Mouse (Mus musculus) T-cell, adult 66 days (primary cell): ENCODE results near the gene Efna3. TPM values are rescaled to one million over a fixed set of nuclear protein-coding genes. Genes with fewer than 3 reads are reported as not detected.

Source experiments
- total RNA-seq, 2 experiments: library from RNA; stranded (reverse); gene quantifications; 3 replicates in 1 of 2; 4 replicates in 1 of 2; pipeline ENCODE4 v1.2.4; 2023

Gene Efna3
- total RNA-seq, result not detected

DNA sequence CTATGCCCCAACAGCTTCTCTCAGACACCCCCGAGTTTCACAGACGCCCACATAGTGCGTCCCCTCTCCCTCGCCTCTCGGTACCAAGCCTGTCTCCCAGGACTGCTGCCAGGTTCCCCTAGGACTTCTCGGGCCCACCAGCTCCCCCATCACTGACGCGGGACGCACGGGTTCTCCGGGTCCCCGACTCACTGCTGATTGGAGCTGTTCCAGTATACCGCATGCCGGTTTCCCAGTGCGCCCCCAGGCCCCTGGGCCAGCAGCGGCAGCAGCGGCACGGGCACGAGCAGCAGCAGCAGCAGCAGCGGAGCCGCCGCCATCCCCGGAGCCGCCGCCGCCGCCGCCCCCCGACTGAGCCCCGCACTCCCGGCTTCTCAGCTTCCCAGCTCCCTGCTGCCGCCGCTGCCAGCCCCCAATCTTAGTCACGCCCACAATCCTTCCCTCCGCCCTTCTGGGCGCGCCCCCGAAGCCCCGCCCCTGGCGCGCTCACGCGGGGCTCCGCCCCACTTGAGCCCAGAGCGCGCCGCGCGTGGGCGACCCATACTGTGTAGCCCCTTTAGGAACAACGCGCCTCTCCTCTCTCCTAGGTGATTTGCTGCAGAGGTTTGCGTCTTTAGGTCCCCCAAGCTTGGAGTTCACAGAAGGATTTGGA, at the start of gene Efna3:
Gene Efna3 (minus strand): TSS at position 452 of the 652 bp plus-strand sequence.

GRCm38 (mm10) chr3:89365153-89365485, 42.4 kb upstream of the Efna3 start, which contains the start of gene Dcst1:
Dcst1 (minus strand) TSS chr3:89365253.

DNA sequence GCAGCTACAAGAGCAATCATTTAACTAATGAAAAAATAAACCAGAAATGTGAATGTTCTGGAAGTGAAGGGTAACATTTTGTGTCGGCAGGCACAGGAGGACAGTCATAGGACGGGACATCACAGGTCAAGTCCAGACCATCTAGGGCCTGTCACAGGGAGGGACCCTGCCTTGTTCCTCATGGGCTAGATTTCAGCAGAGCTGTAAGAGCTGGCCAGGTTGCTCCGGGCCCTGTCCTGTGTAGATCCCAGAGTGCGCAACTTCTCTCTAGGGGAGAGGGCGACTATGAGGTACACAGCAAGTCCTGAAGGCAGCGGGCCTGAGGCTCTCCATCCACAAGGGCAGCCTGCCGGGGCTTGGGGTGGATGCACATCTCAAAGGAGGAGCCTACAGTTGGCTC, 38.9 kb upstream of the Efna3 start, which contains the start of gene Dcst2:
Gene Dcst2 (plus strand): TSS at position 301 of the 400 bp plus-strand sequence.

DNA sequence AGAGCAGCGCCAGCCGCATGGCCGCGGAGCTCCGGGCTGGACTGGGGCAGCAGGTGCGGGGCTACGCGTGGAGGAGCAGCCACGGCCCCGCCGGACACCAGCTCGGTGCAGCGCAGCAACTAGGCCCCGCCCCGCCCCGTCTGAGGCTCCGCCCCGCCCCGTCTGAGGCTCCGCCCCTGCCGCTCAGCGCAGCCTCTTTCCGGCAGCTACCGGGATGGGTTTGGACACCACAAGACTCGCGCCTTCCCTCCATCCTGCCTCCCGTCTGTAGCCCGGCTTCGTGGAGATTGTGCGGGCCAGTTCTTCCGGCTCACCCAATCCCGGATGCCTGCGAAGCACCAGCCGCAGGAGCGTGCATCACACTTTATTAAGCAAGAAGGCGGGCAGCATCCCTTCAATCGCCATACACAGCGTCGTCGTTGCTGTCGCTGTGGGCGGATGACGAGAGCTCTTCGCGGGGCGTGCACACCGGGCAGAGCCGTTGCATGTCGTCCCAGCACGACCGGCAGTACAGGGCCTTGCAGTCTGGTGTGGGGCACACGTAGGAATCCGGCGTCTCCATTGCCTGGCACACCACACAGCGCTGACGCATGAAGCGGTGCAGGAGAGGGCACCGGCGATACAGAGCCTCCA, 27.2 kb upstream of the Efna3 start, which contains the start of gene Adam15:
Gene Adam15 (minus strand): TSS at position 128 of the 633 bp plus-strand sequence.

DNA sequence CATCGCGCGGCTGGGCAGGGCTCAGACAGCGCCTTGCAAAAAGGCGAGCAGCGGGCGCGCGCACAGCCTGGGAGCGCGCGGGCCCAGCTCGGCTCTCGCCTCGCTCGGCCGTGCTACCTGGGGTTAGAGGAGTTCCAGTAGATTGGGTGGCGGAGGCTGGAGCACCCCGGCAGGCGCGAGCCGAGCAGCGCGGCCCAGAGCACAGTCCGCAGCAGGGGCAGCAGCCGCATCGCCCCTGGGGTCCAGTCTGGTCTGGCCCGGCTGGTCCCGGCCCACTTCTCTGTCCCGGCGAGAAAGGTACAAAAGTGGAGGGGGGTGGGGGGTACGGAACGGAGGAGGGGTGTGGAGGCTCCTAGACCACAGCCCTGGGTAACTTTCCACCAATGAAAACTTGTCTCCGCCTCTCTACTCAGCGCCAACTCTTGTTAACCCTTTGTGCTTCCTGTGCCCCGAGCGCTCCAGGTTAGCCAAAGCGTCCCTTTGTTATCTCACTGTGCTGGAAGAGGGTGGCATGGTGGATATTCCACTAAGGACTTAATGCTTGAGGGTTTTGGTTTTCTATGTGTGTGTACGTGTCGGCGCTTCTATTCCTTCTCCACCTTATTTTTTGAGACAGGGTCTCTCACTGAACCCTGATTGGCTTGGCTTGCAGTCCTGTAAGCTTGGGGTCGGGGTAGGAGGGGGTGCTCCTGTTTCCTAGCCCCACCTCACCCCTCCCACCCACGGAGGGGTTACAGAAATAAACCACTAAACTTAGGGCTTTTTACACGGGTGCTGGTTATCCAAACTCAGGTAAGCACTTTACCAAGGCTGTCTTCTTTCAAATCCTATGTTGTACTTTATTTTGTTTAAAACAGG, 15.2 kb upstream of the Efna3 start, which contains the start of gene Efna4:
Gene Efna4 (minus strand): TSS at position 308 of the 858 bp plus-strand sequence.

DNA sequence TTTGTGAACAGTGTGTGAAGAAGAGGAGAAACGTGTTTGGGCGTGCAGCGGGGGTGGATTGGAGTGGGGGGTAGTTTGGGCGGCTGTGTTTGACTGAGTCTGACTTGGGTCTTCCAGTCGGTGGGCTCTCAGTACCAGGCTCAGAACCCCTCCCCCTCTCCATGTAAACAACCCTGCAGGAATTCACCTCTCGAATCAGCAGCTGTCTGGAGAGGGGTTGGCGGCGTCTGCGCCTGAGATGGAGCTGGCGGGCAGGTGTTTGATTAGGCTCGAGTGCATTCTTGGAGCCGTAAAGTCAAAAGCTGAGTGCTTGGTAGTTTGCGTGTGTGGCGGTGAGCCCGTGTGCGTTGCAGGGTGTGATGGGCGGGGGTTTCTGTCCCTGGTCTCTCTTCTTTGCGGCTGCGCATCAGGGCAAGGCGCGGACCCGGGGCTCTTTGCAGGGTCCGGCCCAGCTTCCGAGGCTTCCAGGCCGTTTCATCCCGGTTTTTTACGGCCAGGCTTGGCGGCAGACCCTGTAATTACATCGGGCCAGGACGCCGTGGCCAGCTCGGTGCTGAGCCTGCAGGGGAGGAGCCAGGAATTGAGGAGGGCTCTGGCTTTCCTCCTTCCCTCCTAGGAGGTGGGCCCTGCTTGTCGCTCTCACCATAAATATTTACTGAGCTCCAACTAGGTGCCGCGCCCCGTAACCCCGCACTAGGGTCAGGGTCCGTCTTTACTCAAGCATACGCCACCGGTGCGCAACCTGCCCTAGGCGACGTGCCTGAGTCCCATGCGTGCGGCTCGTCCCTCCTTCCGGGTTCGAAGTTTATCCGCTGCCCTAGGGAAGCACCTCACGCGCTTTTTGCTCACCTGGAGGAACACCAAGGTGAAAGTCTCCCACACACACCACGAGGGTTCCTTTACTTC, 41.9 kb downstream of the Efna3 start, which contains the start of gene Efna1:
Gene Efna1 (minus strand): TSS at position 537 of the 906 bp plus-strand sequence.

DNA sequence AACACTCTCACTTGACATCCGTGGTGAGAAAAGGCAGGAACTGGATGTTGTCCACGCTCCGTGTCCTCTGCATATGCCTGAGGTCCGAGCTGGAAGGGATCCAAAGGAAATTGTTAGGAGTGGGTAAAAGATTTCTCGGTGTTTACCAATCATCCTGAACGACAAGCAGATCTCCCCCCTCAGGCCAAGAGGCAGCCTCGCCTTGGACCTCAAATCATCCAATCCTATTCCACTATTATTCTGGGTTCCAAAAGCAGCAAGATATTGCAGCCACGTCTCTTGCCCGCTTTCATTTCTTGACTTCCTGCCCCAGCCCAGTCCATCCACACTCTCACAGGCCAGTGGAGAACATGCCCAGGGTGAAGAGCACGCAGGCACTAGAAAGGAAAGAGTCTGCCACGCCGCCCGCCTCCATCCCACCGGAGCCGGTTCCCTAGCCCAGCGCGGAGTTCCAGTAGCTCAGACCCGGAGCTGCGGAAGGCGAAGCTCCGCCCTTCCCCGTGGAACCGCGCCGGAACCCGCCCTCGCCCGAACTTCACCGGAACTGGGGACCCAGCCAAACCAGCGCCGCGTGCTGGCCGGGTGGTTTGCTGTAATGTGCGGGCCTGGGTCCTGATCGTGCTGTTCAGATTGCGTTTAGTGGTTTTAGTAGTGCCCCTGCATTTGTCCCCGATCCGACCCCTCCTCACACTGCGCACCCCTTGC, 52.6 kb downstream of the Efna3 start, which contains the start of gene Slc50a1:
Gene Slc50a1 (minus strand): TSS at position 520 of the 705 bp plus-strand sequence.

Other genes with a start within 250 kb of the Efna3 start
- 10 to 100 TPM; 61.7 to 65.0 TPM for gene Rusc1, start 229.7 kb downstream of the Efna3 start, total RNA-seq
- under 1 TPM in 1 of 2 experiments, not detected in 1; 0.26 TPM for gene Gm43738, start 221.9 kb downstream of the Efna3 start, total RNA-seq
- gene Fdps, start 221.0 kb downstream of the Efna3 start, total RNA-seq, result 10 to 100 TPM; 32.7 to 40.2 TPM
- gene Pklr, start 186.8 kb downstream of the Efna3 start, total RNA-seq, result under 1 TPM; 0.74 to 0.96 TPM
- gene Hcn3, start 162.8 kb downstream of the Efna3 start, total RNA-seq, result 10 to 100 TPM; 11.3 to 14.4 TPM
- gene Clk2, start 158.2 kb downstream of the Efna3 start, total RNA-seq, result 100 to 1,000 TPM; 123 to 131 TPM
- 100 to 1,000 TPM; 159 to 177 TPM for gene Scamp3, start 145.5 kb downstream of the Efna3 start, total RNA-seq
- 100 to 1,000 TPM; 178 to 181 TPM for gene Fam189b, start 139.8 kb downstream of the Efna3 start, total RNA-seq
- gene Gba, start 120.0 kb downstream of the Efna3 start, total RNA-seq, result 10 to 100 TPM; 64.0 to 68.6 TPM
- gene Thbs3, start 107.8 kb downstream of the Efna3 start, total RNA-seq, result 1 to 10 TPM; 3.4 to 6.3 TPM
- 10 to 100 TPM; 85.4 to 95.2 TPM for gene Mtx1, start 95.9 kb downstream of the Efna3 start, total RNA-seq
- under 1 TPM in 1 of 2 experiments, not detected in 1; 0.87 TPM for gene Muc1, start 93.9 kb downstream of the Efna3 start, total RNA-seq
- 100 to 1,000 TPM; 100 to 110 TPM for gene Krtcap2, start 77.0 kb downstream of the Efna3 start, total RNA-seq
- 1 to 10 TPM; 1.6 to 2.3 TPM for gene Trim46, start 76.7 kb downstream of the Efna3 start, total RNA-seq
- 10 to 100 TPM; 68.1 to 70.0 TPM for gene Dpm3, start 63.6 kb downstream of the Efna3 start, total RNA-seq
- 100 to 1,000 TPM in 1 of 2 experiments, 10 to 100 TPM in 1; 98.1 to 113 TPM for gene Slc50a1, start 52.4 kb downstream of the Efna3 start, total RNA-seq
- gene Efna1, start 41.8 kb downstream of the Efna3 start, total RNA-seq, result not detected
- gene Efna4, start 15.1 kb upstream of the Efna3 start, total RNA-seq, result not detected
- gene Adam15, start 27.0 kb upstream of the Efna3 start, total RNA-seq, result 10 to 100 TPM; 11.4 to 12.0 TPM
- not detected for gene Dcst2, start 39.0 kb upstream of the Efna3 start, total RNA-seq
- gene Dcst1, start 42.3 kb upstream of the Efna3 start, total RNA-seq, result under 1 TPM in 1 of 2 experiments, not detected in 1; 0.76 TPM
- 100 to 1,000 TPM in 1 of 2 experiments, 10 to 100 TPM in 1; 98.0 to 107 TPM for gene Zbtb7b, start 71.8 kb upstream of the Efna3 start, total RNA-seq
- under 1 TPM in 1 of 2 experiments, not detected in 1; 0.89 TPM for gene Lenep, start 79.8 kb upstream of the Efna3 start, total RNA-seq
- 10 to 100 TPM; 34.1 to 34.4 TPM for gene Flad1, start 88.9 kb upstream of the Efna3 start, total RNA-seq
- gene Cks1b, start 95.4 kb upstream of the Efna3 start, total RNA-seq, result 10 to 100 TPM in 1 of 2 experiments, 1 to 10 TPM in 1; 6.3 to 11.8 TPM
- 10 to 100 TPM; 87.6 to 92.3 TPM for gene Shc1, start 95.5 kb upstream of the Efna3 start, total RNA-seq
- gene Pygo2, start 107.2 kb upstream of the Efna3 start, total RNA-seq, result 10 to 100 TPM; 45.5 to 46.1 TPM
- gene Pbxip1, start 113.7 kb upstream of the Efna3 start, total RNA-seq, result 100 to 1,000 TPM; 100 to 101 TPM
- 10 to 100 TPM in 1 of 2 experiments, 1 to 10 TPM in 1; 6.2 to 11.9 TPM for gene Pmvk, start 131.6 kb upstream of the Efna3 start, total RNA-seq
- gene Kcnn3, start 197.2 kb upstream of the Efna3 start, total RNA-seq, result under 1 TPM in 1 of 2 experiments, not detected in 1; 0.12 TPM